Mouse (Mus musculus) hindbrain, embryonic 14.5 days (tissue): Measurements from ENCODE around the gene 5730480H06Rik. TPM values are rescaled to one million over a fixed set of nuclear protein-coding genes. Genes with fewer than 3 reads are reported as not detected.
A peak's percentile ranks its signal among the peaks of the same experiment; 100 is the strongest.

ENCODE experiments used
- ATAC-seq: fragments of 200-750 bp; cut with Nextera tagmentation; 2 replicates; pipeline ENCODE4 v1.8.0; 2017; ENCODE audit warnings: moderate number of reproducible peaks, mild to moderate bottlenecking, moderate TSS enrichment, moderate library complexity; ENCODE audit not compliant: low FRiP score
- DNase-seq: peaks from one replicate; pipeline ENCODE4 v3.0.0-alpha.2; 2015; ENCODE audit warnings: low spot score
- H3K27ac ChIP-seq: fragments of 300-500 bp; sonication (generic); 2 replicates; pipeline ENCODE4 v1.5.1; 2014; ENCODE audit warnings: mild to moderate bottlenecking, moderate library complexity
- H3K27me3 ChIP-seq: fragments of 300-500 bp; sonication (generic); 2 replicates; pipeline ENCODE4 v1.6.1; 2014; ENCODE audit warnings: mild to moderate bottlenecking, low read length, mixed read lengths; ENCODE audit not compliant: control insufficient read depth, insufficient read depth
- H3K36me3 ChIP-seq: fragments of 300-500 bp; sonication (generic); replicated peaks from 2 replicates; pipeline ENCODE4 v1.6.1; 2014; ENCODE audit not compliant: control insufficient read depth, insufficient read depth
- H3K4me1 ChIP-seq: fragments of 300-500 bp; sonication (generic); replicated peaks from 2 replicates; pipeline ENCODE4 v1.6.1; 2014; ENCODE audit warnings: antibody characterized with exemption, low read length, mixed read lengths; ENCODE audit not compliant: control insufficient read depth, insufficient read depth
- H3K4me2 ChIP-seq: fragments of 300-500 bp; sonication (generic); replicated peaks from 2 replicates; pipeline ENCODE4 v1.6.1; 2014; ENCODE audit warnings: mild to moderate bottlenecking, moderate library complexity
- H3K4me3 ChIP-seq: fragments of 300-500 bp; sonication (generic); replicated peaks from 2 replicates; pipeline ENCODE4 v1.5.1; 2014; ENCODE audit warnings: mild to moderate bottlenecking, low read length
- H3K9ac ChIP-seq: fragments of 300-500 bp; sonication (generic); 2 replicates; pipeline ENCODE4 v1.6.1; 2014
- H3K9me3 ChIP-seq: fragments of 300-500 bp; sonication (generic); 2 replicates; pipeline ENCODE4 v1.6.1; 2016; ENCODE audit warnings: low read length; ENCODE audit not compliant: control insufficient read depth
- WGBS: fragments of 180-500 bp; shearing (Covaris S2); extraction: QIAGEN DNeasy Blood & Tissue Kit; methylation state at CpG from one replicate; pipeline ENCODE4 v1.1.7; 2014; 5-methylcytosine and 5-hydroxymethylcytosine counted together
- polyA plus RNA-seq: library from polyadenylated mRNA; unstranded; fragments of >200 nt; fragmentation: Nextera tagmentation; extraction: Ambion mirVana; gene quantifications from 2 replicates; pipeline ENCODE4 v1.2.1, GENCODE M21; 2014

Gene 5730480H06Rik
- polyA plus RNA-seq, 1 experiment from 2014 or later, result 17.4 TPM

- no peak overlapping the region for H3K4me2 ChIP-seq
- H3K4me3 ChIP-seq, result no peak overlapping the region
- no peaks in the 10 kb centered on the region for H3K27me3 ChIP-seq
- no peak overlapping the region for H3K9ac ChIP-seq
- H3K36me3 ChIP-seq, result no peaks in the 10 kb centered on the region
- H3K4me1 ChIP-seq, result no peaks in the 10 kb centered on the region
- WGBS, result 73% methylated on average over 5 of the region's 5 CpGs
- no peak for ATAC-seq
- no peak for DNase-seq
- no peak overlapping the region for H3K27ac ChIP-seq
- H3K9me3 ChIP-seq, result no peaks in the 10 kb centered on the region
Measured at GRCm38 (mm10) chr5:48410348-48410747, 82.6 kb downstream of the 5730480H06Rik start.

DNA sequence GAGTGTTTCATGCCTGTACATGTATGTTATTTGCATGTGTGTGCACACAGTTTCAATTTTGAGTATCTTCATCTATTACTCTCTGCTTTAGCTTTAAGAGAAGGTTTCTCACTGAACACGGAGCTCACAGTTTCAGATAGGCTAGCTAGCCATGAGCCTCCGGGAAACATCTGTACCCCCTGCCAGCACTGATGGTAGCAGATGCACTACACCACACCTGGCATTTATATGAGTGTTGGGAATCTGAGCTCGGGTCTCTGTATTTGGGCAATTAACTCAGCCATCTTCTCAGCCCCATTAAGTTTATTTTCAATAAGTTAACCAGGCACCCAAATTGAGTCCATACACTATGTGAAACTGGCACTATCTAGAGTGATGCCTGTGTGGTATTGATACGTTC, 83.7 kb downstream of the 5730480H06Rik start:
- 76% methylated on average over 4 of the region's 4 CpGs for whole genome bisulfite sequencing
- no peaks in the 10 kb centered on the region for H3K4me1 ChIP-seq
- no peak overlapping the region for H3K4me3 ChIP-seq
- no peak overlapping the region for H3K4me2 ChIP-seq
- no peaks in the 10 kb centered on the region for H3K27me3 ChIP-seq
- ATAC-seq, result no peak
- H3K9ac ChIP-seq, result no peak overlapping the region
- no peak for DNase-seq
- H3K27ac ChIP-seq, result no peak overlapping the region
- H3K9me3 ChIP-seq, result no peaks in the 10 kb centered on the region
- no peaks in the 10 kb centered on the region for H3K36me3 ChIP-seq

GRCm38 (mm10) chr5:48412261-48412660, 84.5 kb downstream of the 5730480H06Rik start:
- H3K27me3 ChIP-seq, result no peaks in the 10 kb centered on the region
- no peaks in the 10 kb centered on the region for H3K4me1 ChIP-seq
- ATAC-seq (no peak), DNase-seq (no peak)
- H3K9ac ChIP-seq, result no peak overlapping the region
- no peak overlapping the region for H3K27ac ChIP-seq
- H3K9me3 ChIP-seq, result no peaks in the 10 kb centered on the region
- no peak overlapping the region for H3K4me2 ChIP-seq
- no peaks in the 10 kb centered on the region for H3K36me3 ChIP-seq
- 96% methylated on average over 4 of the region's 4 CpGs for WGBS
- H3K4me3 ChIP-seq, result no peak overlapping the region

- Histone ChIP-seq H3K4me1 (no peaks in the 10 kb centered on the region), H3K27me3 (no peaks in the 10 kb centered on the region), H3K9me3 (no peaks in the 10 kb centered on the region), H3K4me3 (no peak overlapping the region), H3K4me2 (no peak overlapping the region), H3K27ac (no peak overlapping the region), H3K9ac (no peak overlapping the region), H3K36me3 (no peaks in the 10 kb centered on the region)
- WGBS, result 90% methylated on average over 2 of the region's 2 CpGs
- ATAC-seq (no peak), DNase-seq (no peak)
Measured at GRCm38 (mm10) chr5:48419741-48420140, 92.0 kb downstream of the 5730480H06Rik start.

GRCm38 (mm10) chr5:48421957-48422356, 94.2 kb downstream of the 5730480H06Rik start:
- Histone ChIP-seq H3K4me3 (no peak overlapping the region), H3K4me1 (no peaks in the 10 kb centered on the region), H3K27ac (no peak overlapping the region), H3K9me3 (no peaks in the 10 kb centered on the region), H3K4me2 (no peak overlapping the region), H3K36me3 (no peaks in the 10 kb centered on the region), H3K9ac (no peak overlapping the region), H3K27me3 (no peaks in the 10 kb centered on the region)
- no peak for ATAC-seq
- 93% methylated on average over 1 of the region's 1 CpGs for WGBS
- DNase-seq, result no peak

- no peaks in the 10 kb centered on the region for H3K27me3 ChIP-seq
- H3K27ac ChIP-seq, result no peak overlapping the region
- no peak overlapping the region for H3K4me3 ChIP-seq
- H3K36me3 ChIP-seq, result no peaks in the 10 kb centered on the region
- no peaks in the 10 kb centered on the region for H3K4me1 ChIP-seq
- peak; percentile 82 for DNase-seq
- no peak for ATAC-seq
- no peak overlapping the region for H3K4me2 ChIP-seq
- H3K9me3 ChIP-seq, result no peaks in the 10 kb centered on the region
- H3K9ac ChIP-seq, result no peak overlapping the region
Measured at GRCm38 (mm10) chr5:48430459-48430858, 102.7 kb downstream of the 5730480H06Rik start.

DNA sequence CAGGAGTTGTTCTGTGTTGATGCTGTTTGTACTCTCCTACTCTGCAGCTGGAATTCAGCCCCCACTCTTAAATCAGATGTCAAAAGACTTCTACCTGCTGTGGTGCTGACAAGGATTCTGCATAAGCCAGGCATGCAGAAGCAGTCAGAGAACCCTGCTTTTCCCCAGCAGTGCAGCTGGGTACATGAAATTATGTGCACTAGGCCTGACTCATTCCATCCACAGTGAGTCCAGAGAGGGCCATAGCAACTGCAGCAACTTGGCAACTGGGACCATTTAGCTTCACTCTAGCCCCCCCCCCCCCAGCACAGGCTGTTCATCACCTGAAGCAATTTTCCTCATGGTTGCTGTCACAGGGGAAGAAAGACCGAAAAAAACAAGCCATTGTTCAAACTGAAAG, 121.1 kb downstream of the 5730480H06Rik start:
- no peak for DNase-seq
- Histone ChIP-seq H3K9ac (no peak overlapping the region), H3K36me3 (no peaks in the 10 kb centered on the region), H3K27me3 (no peaks in the 10 kb centered on the region), H3K4me1 (no peaks in the 10 kb centered on the region), H3K9me3 (no peaks in the 10 kb centered on the region), H3K4me3 (no peak overlapping the region), H3K27ac (no peak overlapping the region), H3K4me2 (no peak overlapping the region)
- ATAC-seq, result no peak
- 62% methylated on average over 1 of the region's 1 CpGs for WGBS

GRCm38 (mm10) chr5:48460221-48460620, 132.5 kb downstream of the 5730480H06Rik start:
- no peak overlapping the region for H3K27ac ChIP-seq
- ATAC-seq (no peak), DNase-seq (no peak)
- H3K4me1 ChIP-seq, result no peaks in the 10 kb centered on the region
- H3K9me3 ChIP-seq, result no peaks in the 10 kb centered on the region
- H3K9ac ChIP-seq, result no peak overlapping the region
- no peak overlapping the region for H3K4me2 ChIP-seq
- 72% methylated on average over 2 of the region's 2 CpGs for WGBS
- H3K27me3 ChIP-seq, result no peaks in the 10 kb centered on the region
- no peaks in the 10 kb centered on the region for H3K36me3 ChIP-seq
- no peak overlapping the region for H3K4me3 ChIP-seq
